Mouse (Mus musculus): ENCODE measurements at regions not wholly inside any gene's neighbourhood (a gene's known extent, or its start where the extent isn't known, plus 50 kb on each side); places are given as distances from the start of the nearest gene placed in this dataset.

DNA sequence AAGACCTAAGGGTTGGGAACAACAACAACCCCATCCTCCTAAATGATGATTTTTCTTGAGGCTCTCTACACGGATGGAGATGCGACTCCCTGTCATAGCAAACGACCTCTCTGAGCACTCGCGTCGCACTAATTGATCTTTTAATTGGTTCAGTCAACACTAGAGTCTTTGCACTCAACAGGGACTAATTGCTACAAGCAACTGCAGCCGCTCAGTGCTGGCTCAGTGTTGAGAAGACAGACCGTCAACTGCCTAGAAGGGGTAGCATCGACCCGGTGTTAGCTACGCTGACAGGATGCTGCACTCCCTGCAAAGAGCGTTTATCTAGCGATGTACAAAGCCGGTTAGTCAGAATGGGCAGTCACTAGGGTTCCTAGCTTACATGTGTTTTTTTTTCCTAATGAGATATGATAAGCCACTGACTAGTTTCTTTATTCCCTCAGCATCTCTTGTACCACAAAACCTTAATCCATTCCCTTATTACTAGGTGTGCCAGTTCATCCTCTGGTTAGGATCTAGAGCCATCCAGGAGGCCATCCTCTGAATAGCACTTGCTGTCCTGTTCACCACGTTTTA lies 314.7 kb upstream of the Runx1 start:
- DNase-seq (ENCODE audit: low spot score in 2 of 2), result no peak

- no peak for DNase-seq (ENCODE audit: low spot score in 2 of 2)
Measured at GRCm38 (mm10) chr16:93137249-93137648, 311.3 kb upstream of the Runx1 start.

- DNase-seq (ENCODE audit: low spot score in 2 of 2), result no peak
Measured at GRCm38 (mm10) chr16:93131404-93131803, 305.5 kb upstream of the Runx1 start.

- no peak for DNase-seq (ENCODE audit: low spot score in 2 of 2)
Measured at GRCm38 (mm10) chr16:93130622-93131021, 304.7 kb upstream of the Runx1 start.

DNA sequence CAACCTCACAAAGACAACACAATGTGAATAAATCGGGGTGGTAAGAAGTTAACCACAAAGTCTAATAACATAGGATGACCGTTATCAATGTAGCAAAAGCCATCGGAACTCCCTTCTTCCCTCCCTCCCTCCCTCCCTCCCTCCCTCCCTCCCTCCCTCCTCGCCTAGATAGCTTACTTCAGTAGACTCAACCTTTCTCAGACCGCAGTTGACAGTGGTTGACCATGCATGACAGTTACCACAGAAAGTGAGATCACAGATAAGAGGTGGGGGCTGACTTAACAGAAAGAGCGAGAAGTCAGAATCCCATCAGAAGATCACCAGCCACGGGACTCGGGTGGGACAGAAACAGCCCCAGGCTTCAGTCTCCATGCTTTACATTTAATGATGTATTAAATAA lies 297.8 kb upstream of the Runx1 start:
- DNase-seq (ENCODE audit: low spot score in 2 of 2), result no peak

- DNase-seq (ENCODE audit: low spot score in 2 of 2), result no peak
Measured at GRCm38 (mm10) chr16:93116111-93116969, 290.4 kb upstream of the Runx1 start.

DNA sequence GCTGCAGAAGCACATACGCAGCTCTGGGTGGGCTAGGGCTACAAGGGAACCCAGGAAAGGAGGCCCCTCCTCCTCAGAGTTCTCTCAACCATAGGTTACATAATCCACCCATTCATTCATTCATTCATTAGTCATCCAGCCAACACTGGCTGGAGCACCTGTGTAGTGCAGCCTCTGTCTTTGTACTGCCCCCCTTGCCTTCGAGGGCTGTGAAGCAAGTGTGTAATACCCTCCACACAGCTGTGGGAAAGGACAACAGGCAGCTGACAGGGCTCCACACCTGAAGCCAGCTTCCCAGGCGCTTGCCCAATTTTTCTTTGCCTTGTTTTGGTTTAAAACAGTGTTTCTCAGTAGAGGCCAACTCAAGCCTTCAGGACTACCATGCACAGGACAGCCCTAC lies 285.0 kb upstream of the Runx1 start:
- no peak for DNase-seq (ENCODE audit: low spot score in 2 of 2)

- DNase-seq (ENCODE audit: low spot score in 2 of 2), result no peak
Measured at GRCm38 (mm10) chr16:93110451-93110850, 284.5 kb upstream of the Runx1 start.

GRCm38 (mm10) chr16:93109683-93110407 lies 283.9 kb upstream of the Runx1 start:
- peak; percentile 13 to 16 for DNase-seq (ENCODE audit: low spot score in 2 of 2)

DNA sequence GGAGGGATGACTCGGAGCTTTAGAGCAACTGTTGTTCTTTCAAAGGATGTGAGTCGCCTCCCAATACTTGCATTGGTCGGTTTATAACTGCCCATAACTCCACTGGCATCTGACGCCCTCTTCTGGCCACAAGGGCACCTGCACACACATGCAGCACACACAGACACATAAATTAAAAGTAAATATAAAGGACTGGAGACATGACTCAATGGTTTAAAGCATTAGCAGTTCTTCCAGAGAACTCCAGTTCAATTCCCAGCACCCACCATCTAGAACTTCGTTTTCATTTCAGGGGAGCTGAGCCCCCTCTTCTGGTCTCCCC lies 281.5 kb upstream of the Runx1 start:
- no peak for DNase-seq (ENCODE audit: low spot score in 2 of 2)

GRCm38 (mm10) chr16:93106811-93107523 lies 281.0 kb upstream of the Runx1 start:
- peak; percentile 49 to 71 for DNase-seq (ENCODE audit: low spot score in 2 of 2)

- no peak for DNase-seq (ENCODE audit: low spot score in 2 of 2)
Measured at GRCm38 (mm10) chr16:93102174-93102573, 276.2 kb upstream of the Runx1 start.

- no peak for DNase-seq (ENCODE audit: low spot score in 2 of 2)
Measured at GRCm38 (mm10) chr16:93098057-93098456, 272.1 kb upstream of the Runx1 start.

DNA sequence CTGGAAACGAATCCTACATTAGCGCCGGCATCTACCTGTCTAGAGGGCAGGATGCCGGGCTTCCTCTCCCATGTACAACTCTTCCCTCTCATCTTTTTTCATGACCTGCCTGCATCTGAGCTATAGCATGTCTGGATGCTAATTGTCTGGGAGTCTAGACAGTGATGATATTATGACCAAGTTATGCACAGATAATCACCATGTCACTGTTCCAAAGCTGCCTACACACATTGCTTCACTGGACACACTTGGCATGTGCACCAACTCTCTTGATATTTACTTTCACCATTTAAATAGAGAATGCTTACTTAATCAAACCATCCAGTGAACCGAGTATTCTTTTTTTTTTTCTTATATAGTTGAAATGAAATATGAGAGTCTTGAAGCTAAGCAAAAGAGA lies 270.2 kb upstream of the Runx1 start:
- no peak for DNase-seq (ENCODE audit: low spot score in 2 of 2)

GRCm38 (mm10) chr16:93092796-93093195 lies 266.8 kb upstream of the Runx1 start:
- DNase-seq (ENCODE audit: low spot score in 2 of 2), result no peak

GRCm38 (mm10) chr16:93085227-93085883 lies 259.4 kb upstream of the Runx1 start:
- DNase-seq (ENCODE audit: low spot score in 2 of 2), result no peak

GRCm38 (mm10) chr16:93083756-93084155 lies 257.8 kb upstream of the Runx1 start:
- DNase-seq (ENCODE audit: low spot score in 2 of 2), result no peak

DNA sequence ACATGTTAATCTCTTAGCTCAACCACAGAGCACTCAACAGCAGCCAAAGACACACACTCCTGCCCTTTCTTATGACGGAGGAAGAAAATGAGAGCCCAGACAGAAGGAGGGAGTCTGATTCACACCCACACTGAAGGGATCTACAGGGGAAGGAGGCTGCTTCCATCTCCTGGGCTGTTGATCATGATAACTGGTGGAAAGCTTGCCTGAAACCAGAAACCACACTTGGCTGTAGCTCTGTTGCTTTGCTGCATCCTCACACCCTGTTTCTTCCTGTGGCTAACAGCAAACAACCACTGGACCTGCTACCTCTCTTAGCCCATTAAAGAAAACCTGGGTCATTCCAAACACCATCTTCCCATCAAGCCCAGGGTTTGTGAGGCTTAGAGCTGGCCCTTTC lies 257.2 kb upstream of the Runx1 start:
- no peak for DNase-seq (ENCODE audit: low spot score in 2 of 2)

DNA sequence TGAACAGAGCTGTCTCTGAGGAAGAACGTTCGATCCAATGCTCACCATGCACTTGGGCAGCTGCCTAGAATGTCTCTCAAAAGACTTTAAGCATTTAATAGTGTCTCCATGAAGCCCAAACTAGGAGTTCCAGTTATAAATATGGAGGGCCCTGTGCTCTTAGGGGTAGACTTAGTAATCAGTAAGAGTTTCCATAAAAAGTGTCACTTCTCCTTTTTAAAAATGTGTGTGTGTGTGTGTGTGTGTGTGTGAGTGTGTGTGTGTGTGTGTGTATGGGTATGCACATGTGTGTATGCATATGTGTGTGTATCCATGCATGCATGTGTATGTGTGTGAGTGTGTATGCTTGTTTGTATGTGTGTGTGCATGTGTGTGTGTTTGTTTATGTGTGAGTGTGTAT lies 255.6 kb upstream of the Runx1 start:
- DNase-seq (ENCODE audit: low spot score in 2 of 2), result no peak

GRCm38 (mm10) chr16:93079660-93080390 lies 253.9 kb upstream of the Runx1 start:
- DNase-seq (ENCODE audit: low spot score in 2 of 2), result peak; percentile 37 to 49

DNA sequence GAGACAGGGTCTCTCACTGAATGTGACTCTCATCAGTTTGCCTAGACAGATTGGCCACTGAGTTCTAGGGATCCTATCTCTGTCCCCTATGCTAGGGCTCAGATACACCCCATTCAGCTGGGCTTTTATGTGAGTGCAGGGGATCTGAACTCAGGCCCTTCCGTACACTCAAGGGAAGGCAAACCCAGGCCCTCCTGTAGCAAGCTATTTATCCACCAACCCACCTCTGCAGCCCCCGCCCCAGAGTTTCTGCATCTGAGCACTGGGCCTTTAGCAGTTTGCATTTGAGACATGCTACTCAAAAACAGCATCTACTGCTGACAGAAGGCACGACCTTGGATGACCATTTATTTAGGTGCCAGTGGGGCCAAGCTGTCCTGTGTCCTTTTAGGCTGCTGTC lies 253.0 kb upstream of the Runx1 start:
- DNase-seq (ENCODE audit: low spot score in 2 of 2), result no peak
